Mouse (Mus musculus): ENCODE data around the gene Rnf225.

DNA sequence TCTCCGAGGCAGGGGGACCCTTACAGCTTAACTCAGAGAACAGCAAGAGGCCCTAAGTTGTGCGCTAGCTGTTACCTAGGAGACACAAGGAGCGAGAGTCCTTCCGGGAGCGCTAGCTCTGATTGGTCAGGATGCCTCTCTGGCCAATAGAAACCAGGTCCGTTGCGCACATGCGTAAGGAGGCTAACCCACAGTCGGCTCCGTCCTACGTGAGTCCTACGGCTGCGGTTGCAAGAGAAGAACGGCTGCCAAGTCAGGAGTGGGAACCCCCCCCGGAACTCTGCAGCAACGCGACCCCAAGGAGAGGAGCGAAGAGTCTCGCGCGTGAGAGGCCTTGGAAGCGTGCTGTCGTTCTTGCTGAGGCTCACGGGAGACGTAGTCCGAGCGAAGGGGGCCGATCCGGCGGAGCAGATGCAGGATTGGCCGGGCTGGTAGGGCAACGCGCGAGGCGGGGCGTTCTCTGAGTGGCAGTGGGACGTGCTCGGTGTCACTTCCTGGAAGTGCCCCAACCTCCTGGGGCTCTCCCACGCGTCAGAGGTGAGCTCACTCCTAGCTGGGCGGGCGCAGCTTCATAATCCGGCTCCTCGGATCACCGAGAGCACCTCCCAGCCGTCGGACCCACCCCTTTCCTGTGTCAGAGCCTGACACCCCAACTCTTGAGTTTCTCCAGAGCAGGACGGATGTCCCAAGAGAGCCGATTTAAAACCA is 50.6 kb downstream of the Rnf225 start, which contains the start of gene Zfp446:
- TF ChIP-seq POLR2A (IDR thresholded peaks at IDR 0.05; ENCODE audit: insufficient read depth, low read depth, low read length) (peak; percentile 69), CTCF (IDR thresholded peaks at IDR 0.05; ENCODE audit: insufficient read depth, low read depth, low read length) (no peak)
